Mouse (Mus musculus) frontal cortex, postnatal 25 days (tissue): Measurements from ENCODE around the gene Socs4.

Source experiments
- DNase-seq, 2 experiments: peaks; one replicate each; pipeline ENCODE4 v3.0.0; 2022; ENCODE audit warnings: low spot score in 2 of 2

Gene Socs4

GRCm38 (mm10) chr14:47276637-47277393 is at the start of gene Socs4, which contains the start of gene Wdhd1:
TSS of gene Socs4 (plus strand) at chr14:47276931.
TSS of gene Wdhd1 (minus strand) at chr14:47276857.
- peak; percentile 83 to 88 for DNase-seq

GRCm38 (mm10) chr14:47229796-47230376 is 46.8 kb upstream of the Socs4 start:
- no peak for DNase-seq

GRCm38 (mm10) chr14:47233602-47234001 is 43.1 kb upstream of the Socs4 start:
- DNase-seq = no peak

- DNase-seq = no peak
Measured at GRCm38 (mm10) chr14:47234032-47234431, 42.7 kb upstream of the Socs4 start.

- no peak for DNase-seq
Measured at GRCm38 (mm10) chr14:47234526-47235250, 42.0 kb upstream of the Socs4 start.

- no peak for DNase-seq
Measured at GRCm38 (mm10) chr14:47236491-47236890, 40.2 kb upstream of the Socs4 start.

GRCm38 (mm10) chr14:47237286-47237685 is 39.4 kb upstream of the Socs4 start:
- no peak for DNase-seq

GRCm38 (mm10) chr14:47240600-47240999 is 36.1 kb upstream of the Socs4 start:
- DNase-seq = no peak

GRCm38 (mm10) chr14:47241046-47241445 is 35.7 kb upstream of the Socs4 start:
- DNase-seq = no peak

GRCm38 (mm10) chr14:47242753-47243152 is 34.0 kb upstream of the Socs4 start:
- no peak for DNase-seq

- DNase-seq = no peak
Measured at GRCm38 (mm10) chr14:47249839-47250238, 26.9 kb upstream of the Socs4 start.

- no peak for DNase-seq
Measured at GRCm38 (mm10) chr14:47264866-47265265, 11.9 kb upstream of the Socs4 start.

- no peak for DNase-seq
Measured at GRCm38 (mm10) chr14:47265829-47266228, 10.9 kb upstream of the Socs4 start.

GRCm38 (mm10) chr14:47269056-47269455 is 7.7 kb upstream of the Socs4 start:
- DNase-seq = no peak

- no peak for DNase-seq
Measured at GRCm38 (mm10) chr14:47269706-47270105, 7.0 kb upstream of the Socs4 start.

GRCm38 (mm10) chr14:47273751-47274150 is 3.0 kb upstream of the Socs4 start:
- DNase-seq = no peak

- no peak for DNase-seq
Measured at GRCm38 (mm10) chr14:47275417-47275816, 1.3 kb upstream of the Socs4 start.

GRCm38 (mm10) chr14:47276036-47276603 is 611 bp upstream of the Socs4 start:
- DNase-seq = no peak

GRCm38 (mm10) chr14:47279058-47279457 is 2.3 kb downstream of the Socs4 start:
- no peak for DNase-seq

GRCm38 (mm10) chr14:47281535-47281934 is 4.8 kb downstream of the Socs4 start:
- no peak for DNase-seq

- DNase-seq = no peak
Measured at GRCm38 (mm10) chr14:47283568-47283967, 6.8 kb downstream of the Socs4 start.

GRCm38 (mm10) chr14:47285271-47285670 is 8.5 kb downstream of the Socs4 start:
- no peak for DNase-seq
